Mouse (Mus musculus) neural tube, embryonic 14.5 days (tissue): ENCODE measurements around the gene Fank1. TPM values are rescaled to one million over a fixed set of nuclear protein-coding genes. Genes with fewer than 3 reads are reported as not detected.

Experiments
- ATAC-seq: fragments of 200-750 bp; cut with Nextera tagmentation; 2 replicates; pipeline ENCODE4 v1.8.0; 2017; ENCODE audit warnings: low read depth, mild to moderate bottlenecking, moderate TSS enrichment, moderate library complexity
- H3K27ac ChIP-seq: fragments of 300-500 bp; sonication (generic); 2 replicates; pipeline ENCODE4 v1.5.1; 2014; ENCODE audit warnings: low read depth, mild to moderate bottlenecking, control low read depth, low read length, moderate library complexity, mixed read lengths
- H3K27me3 ChIP-seq: fragments of 300-500 bp; sonication (generic); 2 replicates; pipeline ENCODE4 v1.6.1; 2014; ENCODE audit warnings: low read length; ENCODE audit not compliant: control insufficient read depth, insufficient read depth
- H3K36me3 ChIP-seq: fragments of 300-500 bp; sonication (generic); 2 replicates; pipeline ENCODE4 v1.6.1; 2014; ENCODE audit warnings: low read length, mixed read lengths; ENCODE audit not compliant: control insufficient read depth, insufficient read depth
- H3K4me1 ChIP-seq: fragments of 300-500 bp; sonication (generic); 2 replicates; pipeline ENCODE4 v1.6.1; 2014; ENCODE audit warnings: low read length; ENCODE audit not compliant: control insufficient read depth, insufficient read depth
- H3K4me2 ChIP-seq: fragments of 300-500 bp; sonication (generic); 2 replicates; pipeline ENCODE4 v1.6.1; 2014; ENCODE audit warnings: mild to moderate bottlenecking, low read depth, low read length, control low read depth
- H3K4me3 ChIP-seq: fragments of 300-500 bp; sonication (generic); 2 replicates; pipeline ENCODE4 v1.5.1; 2014; ENCODE audit warnings: low read depth, low read length, control low read depth, mixed read lengths
- H3K9ac ChIP-seq: fragments of 300-500 bp; sonication (generic); replicated peaks from 2 replicates; pipeline ENCODE4 v1.6.1; 2014; ENCODE audit warnings: low read depth, mild to moderate bottlenecking, control low read depth, low read length, mixed read lengths
- H3K9me3 ChIP-seq: fragments of 300-500 bp; sonication (generic); 2 replicates; pipeline ENCODE4 v1.6.1; 2016; ENCODE audit warnings: low read length; ENCODE audit not compliant: control insufficient read depth
- WGBS: fragments of 180-500 bp; shearing (Covaris S2); extraction: QIAGEN DNeasy Blood & Tissue Kit; methylation state at CpG from one replicate; pipeline ENCODE4 v1.1.7; 2014; 5-methylcytosine and 5-hydroxymethylcytosine counted together
- polyA plus RNA-seq: library from polyadenylated mRNA; unstranded; fragments of >200 nt; fragmentation: Nextera tagmentation; extraction: Ambion mirVana; gene quantifications from 2 replicates; pipeline ENCODE4 v1.2.1, GENCODE M21; 2014

Gene Fank1
- polyA plus RNA-seq, 1 experiment from 2014 or later: 3.7 TPM

DNA sequence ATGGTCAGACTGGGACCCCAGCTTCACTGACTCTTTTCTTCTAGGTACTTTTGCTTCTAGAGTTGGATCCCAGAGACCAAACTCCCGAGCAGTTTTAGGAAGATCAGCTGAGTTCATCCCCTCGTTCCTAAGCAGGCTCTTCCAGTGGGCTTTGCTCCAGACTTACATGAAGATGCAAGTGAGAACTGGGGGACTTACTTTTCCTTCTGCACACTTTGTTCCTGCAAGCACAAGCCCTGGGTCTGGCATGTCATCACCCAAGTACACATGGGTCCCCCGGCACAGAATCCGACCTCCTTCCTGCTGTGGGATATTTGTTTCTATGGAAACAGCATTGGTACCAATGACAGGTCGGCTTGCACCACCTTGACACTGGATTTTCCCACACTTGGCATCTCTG lies 142.6 kb downstream of the Fank1 start:
- no peak overlapping the region for H3K27ac ChIP-seq
- no peaks in the 10 kb centered on the region for H3K27me3 ChIP-seq
- no peak overlapping the region for H3K4me3 ChIP-seq
- H3K9me3 ChIP-seq: no peaks in the 10 kb centered on the region
- WGBS: 55% methylated on average over 5 of the region's 5 CpGs
- no peak overlapping the region for H3K9ac ChIP-seq
- no peaks in the 10 kb centered on the region for H3K36me3 ChIP-seq
- no peak for ATAC-seq
- no peaks in the 10 kb centered on the region for H3K4me1 ChIP-seq
- no peak overlapping the region for H3K4me2 ChIP-seq

DNA sequence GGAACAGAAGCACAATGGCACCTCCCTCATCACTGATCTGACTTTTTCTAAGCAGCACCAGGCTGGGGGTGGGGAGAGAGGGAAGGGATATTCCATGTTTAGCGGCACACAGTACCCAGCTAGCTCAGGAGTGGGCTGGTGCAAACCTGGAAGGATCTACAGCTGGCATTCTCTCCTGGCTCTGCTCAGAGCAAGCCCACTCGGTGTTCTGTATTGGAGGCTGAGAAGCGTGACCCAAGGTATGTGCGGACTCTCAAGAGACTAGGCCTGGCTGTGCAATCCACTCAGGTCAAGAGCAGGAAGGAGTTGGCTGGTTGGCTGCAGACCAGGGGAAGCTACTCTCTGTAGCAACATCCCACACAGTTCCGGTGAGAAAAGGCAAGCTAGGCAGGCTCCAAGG lies 143.3 kb downstream of the Fank1 start:
- Histone ChIP-seq H3K4me2 (no peak overlapping the region), H3K4me3 (no peak overlapping the region), H3K27me3 (no peaks in the 10 kb centered on the region), H3K9ac (no peak overlapping the region), H3K9me3 (no peaks in the 10 kb centered on the region), H3K27ac (no peak overlapping the region), H3K36me3 (no peaks in the 10 kb centered on the region), H3K4me1 (no peaks in the 10 kb centered on the region)
- ATAC-seq: no peak
- 87% methylated on average over 5 of the region's 5 CpGs for WGBS

DNA sequence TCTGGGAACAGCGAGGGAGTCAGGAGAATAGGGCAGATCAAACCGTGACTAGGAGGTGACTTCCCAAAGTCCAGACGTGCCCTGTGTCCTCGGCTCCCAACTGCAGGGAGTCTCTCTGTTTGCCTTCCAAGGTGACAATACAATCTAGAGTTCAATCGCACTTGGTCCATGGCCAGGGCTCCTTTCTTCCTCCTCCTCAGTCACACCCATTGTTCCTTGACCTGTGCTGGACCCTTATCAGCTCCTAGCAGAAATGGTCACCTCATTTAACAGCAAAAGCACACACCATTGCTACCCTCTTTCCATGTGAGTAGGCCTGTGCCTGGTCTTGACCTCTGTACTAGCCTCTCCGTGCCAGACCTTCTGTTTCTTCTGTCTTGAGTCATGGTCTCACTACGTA lies 144.1 kb downstream of the Fank1 start:
- 80% methylated on average over 7 of the region's 7 CpGs for WGBS
- no peaks in the 10 kb centered on the region for H3K27me3 ChIP-seq
- no peak overlapping the region for H3K4me2 ChIP-seq
- H3K4me3 ChIP-seq: no peak overlapping the region
- no peak overlapping the region for H3K27ac ChIP-seq
- H3K9ac ChIP-seq: no peak overlapping the region
- ATAC-seq: no peak
- H3K4me1 ChIP-seq: no peaks in the 10 kb centered on the region
- H3K36me3 ChIP-seq: no peaks in the 10 kb centered on the region
- H3K9me3 ChIP-seq: no peaks in the 10 kb centered on the region

DNA sequence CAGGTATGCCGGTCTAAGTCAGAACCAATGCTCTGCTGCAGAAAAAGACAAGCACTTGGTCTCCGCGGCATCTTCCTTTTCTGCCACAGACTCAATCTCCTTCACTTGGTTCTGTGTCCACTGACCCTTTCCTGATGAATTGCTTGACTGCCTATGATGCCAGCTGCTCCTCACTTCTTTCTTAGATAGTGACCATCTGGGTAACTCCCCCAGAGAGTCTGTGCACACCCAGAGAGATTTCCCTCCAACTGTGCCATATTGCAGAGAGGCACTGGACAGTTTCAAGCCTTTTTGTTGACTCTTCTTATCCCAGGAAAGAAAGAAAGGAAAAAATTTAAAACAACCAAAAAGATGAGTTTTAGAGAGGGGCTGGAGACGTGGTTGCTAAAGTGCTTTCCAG lies 144.6 kb downstream of the Fank1 start:
- H3K27ac ChIP-seq: no peak overlapping the region
- H3K4me1 ChIP-seq: no peaks in the 10 kb centered on the region
- no peaks in the 10 kb centered on the region for H3K36me3 ChIP-seq
- H3K9ac ChIP-seq: no peak overlapping the region
- no peak overlapping the region for H3K4me2 ChIP-seq
- H3K4me3 ChIP-seq: no peak overlapping the region
- H3K27me3 ChIP-seq: no peaks in the 10 kb centered on the region
- H3K9me3 ChIP-seq: no peaks in the 10 kb centered on the region
- WGBS: 94% methylated on average over 4 of the region's 4 CpGs
- ATAC-seq: no peak

DNA sequence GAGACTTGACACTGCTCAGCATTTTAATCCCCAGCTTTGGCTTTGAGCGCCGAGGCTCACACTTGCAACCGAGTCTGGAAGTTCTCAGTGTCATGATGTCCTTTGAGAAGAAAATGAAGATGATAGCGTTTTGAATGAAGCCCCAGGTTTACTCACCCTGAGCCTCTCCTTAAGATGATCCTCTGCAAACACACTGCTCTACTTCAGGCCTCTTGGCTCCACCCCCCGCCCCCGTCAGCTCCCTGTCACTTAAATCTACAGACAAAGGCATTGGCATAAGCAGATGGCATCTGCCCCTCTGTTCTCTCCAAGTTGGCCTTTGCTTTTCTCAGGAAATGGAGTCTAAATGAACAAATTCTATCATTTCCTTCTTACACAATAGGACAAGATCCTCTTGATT lies 147.3 kb downstream of the Fank1 start:
- ATAC-seq: no peak
- H3K36me3 ChIP-seq: no peaks in the 10 kb centered on the region
- no peak overlapping the region for H3K4me3 ChIP-seq
- H3K27ac ChIP-seq: no peak overlapping the region
- H3K4me1 ChIP-seq: no peaks in the 10 kb centered on the region
- H3K27me3 ChIP-seq: no peaks in the 10 kb centered on the region
- H3K4me2 ChIP-seq: no peak overlapping the region
- no peak overlapping the region for H3K9ac ChIP-seq
- H3K9me3 ChIP-seq: no peaks in the 10 kb centered on the region
- 77% methylated on average over 6 of the region's 6 CpGs for WGBS

DNA sequence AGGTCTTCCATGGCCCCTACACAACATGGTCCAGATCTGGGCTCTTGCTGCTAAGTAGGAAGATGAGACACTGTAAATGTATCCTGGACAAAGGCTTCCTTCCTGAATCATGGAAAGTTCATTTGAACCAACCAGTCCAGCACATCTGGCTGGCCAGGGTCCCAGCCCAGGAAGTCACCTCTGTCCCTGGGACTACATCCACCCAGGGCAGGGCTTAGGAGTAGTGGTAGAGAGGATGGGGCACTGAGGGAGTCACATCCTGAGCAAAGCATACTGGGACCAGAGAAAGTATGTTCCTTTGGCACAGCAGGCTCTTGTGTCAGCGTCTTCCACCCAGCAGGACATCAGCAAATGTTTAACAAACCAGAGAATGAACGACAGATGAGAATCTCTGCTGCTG lies 149.1 kb downstream of the Fank1 start:
- Histone ChIP-seq H3K27ac (no peak overlapping the region), H3K4me2 (no peak overlapping the region), H3K36me3 (no peaks in the 10 kb centered on the region), H3K9me3 (no peaks in the 10 kb centered on the region), H3K4me3 (no peak overlapping the region), H3K4me1 (no peaks in the 10 kb centered on the region), H3K9ac (no peak overlapping the region), H3K27me3 (no peaks in the 10 kb centered on the region)
- 55% methylated on average over 2 of the region's 2 CpGs for WGBS
- ATAC-seq: no peak

DNA sequence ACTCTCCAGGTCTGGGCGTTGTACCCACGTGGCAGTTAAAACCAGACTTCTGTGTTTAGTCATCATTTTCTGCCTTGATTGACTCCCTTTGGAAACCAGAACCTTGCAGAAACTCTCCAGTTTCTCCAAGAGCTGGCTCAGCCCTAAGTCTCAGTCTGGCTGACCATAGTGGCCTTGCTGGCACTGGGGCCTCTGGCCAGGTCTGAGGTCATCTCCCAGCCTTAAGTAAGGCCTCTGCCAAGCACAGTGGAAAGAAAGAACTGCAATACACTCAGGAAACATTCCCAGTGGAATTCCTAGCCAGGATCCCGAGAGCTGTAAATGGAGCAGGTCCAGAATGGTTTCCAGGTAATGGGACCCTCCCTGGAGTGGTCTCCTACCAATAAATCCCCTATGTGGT lies 152.3 kb downstream of the Fank1 start:
- Histone ChIP-seq H3K27me3 (no peaks in the 10 kb centered on the region), H3K4me2 (no peak overlapping the region), H3K9ac (no peak overlapping the region), H3K27ac (no peak overlapping the region), H3K36me3 (no peaks in the 10 kb centered on the region), H3K4me1 (no peaks in the 10 kb centered on the region), H3K4me3 (no peak overlapping the region), H3K9me3 (no peaks in the 10 kb centered on the region)
- 85% methylated on average over 3 of the region's 3 CpGs for WGBS
- ATAC-seq: no peak

Other genes with a start within 250 kb of the Fank1 start
- gene Tex36, start 174.7 kb upstream of the Fank1 start, polyA plus RNA-seq: not detected in 2 replicates
- 22.6 and 24.5 TPM in 2 replicates for gene Edrf1, start 139.3 kb upstream of the Fank1 start, polyA plus RNA-seq
- 0.15 TPM in 1 of 2 replicates, not detected in the other for gene Mmp21, start 96.8 kb upstream of the Fank1 start, polyA plus RNA-seq
- gene Bccip, start 67.5 kb upstream of the Fank1 start, polyA plus RNA-seq: 85.2 and 94.3 TPM in 2 replicates
- gene Uros, start 66.8 kb upstream of the Fank1 start, polyA plus RNA-seq: 65.6 and 67.3 TPM in 2 replicates
- 35.0 and 41.0 TPM in 2 replicates for gene Dhx32, start 5.9 kb downstream of the Fank1 start, polyA plus RNA-seq